Mouse (Mus musculus): ENCODE data around the gene Pus1. TPM values are rescaled to one million over a fixed set of nuclear protein-coding genes. Genes with fewer than 3 reads are reported as not detected.

Pus1 gene
- polyA plus RNA-seq, 1 experiment from 2014 or later = 19.0 TPM

GRCm38 (mm10) chr5:110802809-110803208, 22.4 kb upstream of the Pus1 start:
- no peak overlapping the region for H3K4me2 ChIP-seq (ENCODE audit: low read depth, low read length)
- H3K27me3 ChIP-seq (ENCODE audit: insufficient read depth, low read length) = no peaks in the 10 kb centered on the region
- ATAC-seq (no peak), DNase-seq (no peak)
- H3K36me3 ChIP-seq (replicated peaks; ENCODE audit: insufficient read depth, low read length) = peaks cover 74% of the 10 kb centered on the region
- no peak overlapping the region for H3K4me3 ChIP-seq (ENCODE audit: low read depth, low read length)
- peaks cover 79% of the 10 kb centered on the region for H3K4me1 ChIP-seq (ENCODE audit: insufficient read depth)
- H3K9me3 ChIP-seq (ENCODE audit: low read length) = no peaks in the 10 kb centered on the region
- H3K9ac ChIP-seq (replicated peaks) = no peak overlapping the region
- TF ChIP-seq CTCF (IDR thresholded peaks at IDR 0.05; ENCODE audit: low read depth) (no peak), EP300 (IDR thresholded peaks at IDR 0.05; ENCODE audit: low read depth) (no peak)
- no peak overlapping the region for H3K27ac ChIP-seq (ENCODE audit: low read depth)

GRCm38 (mm10) chr5:110802186-110802585, 21.7 kb upstream of the Pus1 start:
- Histone ChIP-seq H3K36me3 (replicated peaks; ENCODE audit: insufficient read depth, low read length) (peaks cover 77% of the 10 kb centered on the region), H3K9ac (replicated peaks) (0 out of 2 replicates have a peak overlapping the region, but pooled peaks have one; percentile 11), H3K4me1 (ENCODE audit: insufficient read depth) (peaks cover 73% of the 10 kb centered on the region), H3K9me3 (ENCODE audit: low read length) (no peaks in the 10 kb centered on the region), H3K4me3 (ENCODE audit: low read depth, low read length) (no peak overlapping the region), H3K27ac (ENCODE audit: low read depth) (no peak overlapping the region), H3K4me2 (ENCODE audit: low read depth, low read length) (no peak overlapping the region), H3K27me3 (ENCODE audit: insufficient read depth, low read length) (no peaks in the 10 kb centered on the region)
- 86% methylated on average over 4 of the region's 4 CpGs for WGBS (ENCODE audit: insufficient replicate concordance)
- ATAC-seq (no peak), DNase-seq (peak; percentile 13)
- TF ChIP-seq EP300 (IDR thresholded peaks at IDR 0.05; ENCODE audit: low read depth) (no peak), CTCF (IDR thresholded peaks at IDR 0.05; ENCODE audit: low read depth) (no peak)

GRCm38 (mm10) chr5:110801036-110801624, 20.7 kb upstream of the Pus1 start:
- Histone ChIP-seq H3K4me2 (ENCODE audit: low read depth, low read length) (no peak overlapping the region), H3K4me1 (ENCODE audit: insufficient read depth) (peaks cover 62% of the 10 kb centered on the region), H3K9ac (replicated peaks) (peak overlapping the region; percentile 54), H3K4me3 (ENCODE audit: low read depth, low read length) (no peak overlapping the region), H3K9me3 (ENCODE audit: low read length) (no peaks in the 10 kb centered on the region), H3K36me3 (replicated peaks; ENCODE audit: insufficient read depth, low read length) (peaks cover 79% of the 10 kb centered on the region), H3K27ac (ENCODE audit: low read depth) (peak overlapping the region; percentile 76), H3K27me3 (ENCODE audit: insufficient read depth, low read length) (no peaks in the 10 kb centered on the region)
- ATAC-seq = peak; percentile 14
- WGBS (ENCODE audit: insufficient replicate concordance) = 84% methylated on average over 3 of the region's 3 CpGs
- TF ChIP-seq CTCF (IDR thresholded peaks at IDR 0.05; ENCODE audit: low read depth) (no peak), EP300 (IDR thresholded peaks at IDR 0.05; ENCODE audit: low read depth) (no peak)
- peak; percentile 26 for DNase-seq

GRCm38 (mm10) chr5:110797696-110798095, 17.2 kb upstream of the Pus1 start:
- DNase-seq (peak; percentile 78), ATAC-seq (peak; percentile 80)
- no peak for TF ChIP-seq EP300 (IDR thresholded peaks at IDR 0.05; ENCODE audit: low read depth)
- no peak for TF ChIP-seq CTCF (IDR thresholded peaks at IDR 0.05; ENCODE audit: low read depth)
- Histone ChIP-seq H3K9ac (replicated peaks) (0 out of 2 replicates have a peak overlapping the region, but pooled peaks have one; percentile 22), H3K27ac (ENCODE audit: low read depth) (peak overlapping the region; percentile 85), H3K27me3 (ENCODE audit: insufficient read depth, low read length) (no peaks in the 10 kb centered on the region), H3K4me1 (ENCODE audit: insufficient read depth) (peaks cover 35% of the 10 kb centered on the region), H3K9me3 (ENCODE audit: low read length) (no peaks in the 10 kb centered on the region), H3K4me3 (ENCODE audit: low read depth, low read length) (no peak overlapping the region), H3K4me2 (ENCODE audit: low read depth, low read length) (no peak overlapping the region), H3K36me3 (replicated peaks; ENCODE audit: insufficient read depth, low read length) (peaks cover 88% of the 10 kb centered on the region)
- WGBS (ENCODE audit: insufficient replicate concordance) = 58% methylated on average over 4 of the region's 4 CpGs

- Histone ChIP-seq H3K36me3 (replicated peaks; ENCODE audit: insufficient read depth, low read length) (peaks cover 93% of the 10 kb centered on the region), H3K4me1 (ENCODE audit: insufficient read depth) (peaks cover 10% of the 10 kb centered on the region), H3K9me3 (ENCODE audit: low read length) (no peaks in the 10 kb centered on the region), H3K4me2 (ENCODE audit: low read depth, low read length) (no peak overlapping the region), H3K4me3 (ENCODE audit: low read depth, low read length) (no peak overlapping the region), H3K27me3 (ENCODE audit: insufficient read depth, low read length) (no peaks in the 10 kb centered on the region), H3K27ac (ENCODE audit: low read depth) (no peak overlapping the region), H3K9ac (replicated peaks) (no peak overlapping the region)
- DNase-seq (no peak), ATAC-seq (no peak)
- 94% methylated on average over 7 of the region's 7 CpGs for WGBS (ENCODE audit: insufficient replicate concordance)
- TF ChIP-seq CTCF (IDR thresholded peaks at IDR 0.05; ENCODE audit: low read depth) = no peak
- TF ChIP-seq EP300 (IDR thresholded peaks at IDR 0.05; ENCODE audit: low read depth) = no peak
Observed at GRCm38 (mm10) chr5:110794363-110794762, 13.9 kb upstream of the Pus1 start.

- 66% methylated on average over 5 of the region's 5 CpGs for WGBS (ENCODE audit: insufficient replicate concordance)
- DNase-seq = peak; percentile 53
- TF ChIP-seq EP300 (IDR thresholded peaks at IDR 0.05; ENCODE audit: low read depth) (no peak), CTCF (IDR thresholded peaks at IDR 0.05; ENCODE audit: low read depth) (peak; percentile 82)
- peak; percentile 44 for ATAC-seq
- no peak overlapping the region for H3K9ac ChIP-seq (replicated peaks)
- H3K9me3 ChIP-seq (ENCODE audit: low read length) = no peaks in the 10 kb centered on the region
- H3K27ac ChIP-seq (ENCODE audit: low read depth) = 0 out of 2 replicates have a peak overlapping the region, but pooled peaks have one; percentile 48
- H3K4me1 ChIP-seq (ENCODE audit: insufficient read depth) = peaks cover 14% of the 10 kb centered on the region
- no peaks in the 10 kb centered on the region for H3K27me3 ChIP-seq (ENCODE audit: insufficient read depth, low read length)
- H3K4me3 ChIP-seq (ENCODE audit: low read depth, low read length) = no peak overlapping the region
- H3K4me2 ChIP-seq (ENCODE audit: low read depth, low read length) = no peak overlapping the region
- H3K36me3 ChIP-seq (replicated peaks; ENCODE audit: insufficient read depth, low read length) = peaks cover 87% of the 10 kb centered on the region
Observed at GRCm38 (mm10) chr5:110788684-110789083, 8.2 kb upstream of the Pus1 start.
